Mouse (Mus musculus) lung, embryonic 15.5 days (tissue): ENCODE data around the gene Ctxn1. TPM values are rescaled to one million over a fixed set of nuclear protein-coding genes. Genes with fewer than 3 reads are reported as not detected.
A peak's percentile ranks its signal among the peaks of the same experiment; 100 is the strongest.
"Not testable (repeated sequence)": the region's sequence is repeated elsewhere in the genome, so short reads cannot be mapped to it uniquely, and the experiment has no call there.

Experiments
- ATAC-seq: fragments of 200-750 bp; cut with Nextera tagmentation; 2 replicates; pipeline ENCODE4 v1.8.0; 2017; ENCODE audit warnings: moderate number of reproducible peaks, borderline replicate concordance; ENCODE audit not compliant: low FRiP score, low TSS enrichment; ENCODE audit errors: extremely low read depth
- H3K27ac ChIP-seq: fragments of 300-500 bp; sonication (generic); 2 replicates; pipeline ENCODE4 v1.5.1; 2015; ENCODE audit warnings: moderate library complexity, mild to moderate bottlenecking, inconsistent platforms
- H3K27me3 ChIP-seq: fragments of 300-500 bp; sonication (generic); 2 replicates; pipeline ENCODE4 v1.6.1; 2015; ENCODE audit warnings: inconsistent platforms
- H3K36me3 ChIP-seq: fragments of 300-500 bp; sonication (generic); 2 replicates; pipeline ENCODE4 v1.6.1; 2015; ENCODE audit warnings: inconsistent platforms
- H3K4me1 ChIP-seq: fragments of 300-500 bp; sonication (generic); 2 replicates; pipeline ENCODE4 v1.6.1; 2015; ENCODE audit warnings: inconsistent platforms
- H3K4me2 ChIP-seq: fragments of 300-500 bp; sonication (generic); 2 replicates; pipeline ENCODE4 v1.6.1; 2015; ENCODE audit warnings: inconsistent platforms, mild to moderate bottlenecking, moderate library complexity
- H3K4me3 ChIP-seq: fragments of 300-500 bp; sonication (generic); 2 replicates; pipeline ENCODE4 v1.5.1; 2015; ENCODE audit warnings: mild to moderate bottlenecking, inconsistent platforms
- H3K9ac ChIP-seq: fragments of 300-500 bp; sonication (generic); 2 replicates; pipeline ENCODE4 v1.6.1; 2015; ENCODE audit warnings: inconsistent platforms
- H3K9me3 ChIP-seq: fragments of 300-500 bp; sonication (generic); 2 replicates; pipeline ENCODE4 v1.6.1; 2016; ENCODE audit warnings: inconsistent platforms
- whole genome bisulfite sequencing: fragments of 180-500 bp; shearing (Covaris S2); methylation state at CpG from one replicate; pipeline ENCODE4 v1.1.7; 2015; 5-methylcytosine and 5-hydroxymethylcytosine counted together
- polyA plus RNA-seq: library from polyadenylated mRNA; unstranded; fragments of >200 nt; fragmentation: Nextera tagmentation; extraction: Ambion mirVana; gene quantifications from 2 replicates; pipeline ENCODE4 v1.2.1, GENCODE M21; 2015

The Ctxn1 gene
- polyA plus RNA-seq, 1 experiment from 2014 or later, result 75.3 TPM

- ATAC-seq, result no peak
- Histone ChIP-seq H3K4me3 (no peak overlapping the region), H3K9me3 (no peaks in the 10 kb centered on the region), H3K4me1 (peaks cover 23% of the 10 kb centered on the region), H3K27ac (peak overlapping the region; percentile 57), H3K36me3 (peaks cover 63% of the 10 kb centered on the region), H3K4me2 (no peak overlapping the region), H3K27me3 (no peaks in the 10 kb centered on the region), H3K9ac (no peak overlapping the region)
- 77% methylated on average over 4 of the region's 4 CpGs for WGBS
Observed at GRCm38 (mm10) chr8:4259805-4260170, 714 bp upstream of the Ctxn1 start.

GRCm38 (mm10) chr8:4258678-4259077, 396 bp downstream of the Ctxn1 start:
- no peaks in the 10 kb centered on the region for H3K27me3 ChIP-seq
- peak overlapping the region; percentile 77 for H3K9ac ChIP-seq
- H3K36me3 ChIP-seq, result peaks cover 58% of the 10 kb centered on the region
- H3K9me3 ChIP-seq, result no peaks in the 10 kb centered on the region
- H3K27ac ChIP-seq, result peak overlapping the region; percentile 86
- H3K4me3 ChIP-seq, result peak overlapping the region; percentile 87
- 0% methylated on average over 31 of the region's 32 CpGs for WGBS
- H3K4me2 ChIP-seq, result peak overlapping the region; percentile 92
- H3K4me1 ChIP-seq, result peaks cover 32% of the 10 kb centered on the region
- ATAC-seq, result peak; percentile 75

DNA sequence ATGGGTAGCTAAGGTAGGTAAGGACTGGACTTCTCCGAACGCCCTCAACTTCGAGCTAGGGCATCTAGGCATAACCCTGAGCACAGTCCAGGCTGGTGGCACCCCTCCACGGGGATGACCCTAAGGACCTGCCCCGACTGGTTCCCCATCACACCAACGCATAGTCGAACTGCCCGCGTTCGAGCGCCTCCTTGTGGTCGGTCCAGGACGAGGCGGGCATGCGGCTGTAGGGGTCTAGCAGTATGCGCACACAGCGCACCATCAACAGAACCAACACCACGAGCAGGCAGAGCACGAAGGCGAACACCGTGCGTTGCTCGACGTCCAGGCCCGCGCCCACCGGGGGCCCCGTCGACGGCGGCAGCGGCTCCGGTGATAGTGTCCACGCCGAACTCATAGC, 841 bp downstream of the Ctxn1 start:
- Histone ChIP-seq H3K27me3 (no peaks in the 10 kb centered on the region), H3K9ac (peak overlapping the region; percentile 77), H3K9me3 (no peaks in the 10 kb centered on the region), H3K4me3 (peak overlapping the region; percentile 87), H3K27ac (peak overlapping the region; percentile 86), H3K4me2 (peak overlapping the region; percentile 92), H3K36me3 (peaks cover 54% of the 10 kb centered on the region), H3K4me1 (peaks cover 34% of the 10 kb centered on the region)
- WGBS, result under 1% methylated on average over 35 of the region's 35 CpGs
- ATAC-seq, result peak; percentile 54

DNA sequence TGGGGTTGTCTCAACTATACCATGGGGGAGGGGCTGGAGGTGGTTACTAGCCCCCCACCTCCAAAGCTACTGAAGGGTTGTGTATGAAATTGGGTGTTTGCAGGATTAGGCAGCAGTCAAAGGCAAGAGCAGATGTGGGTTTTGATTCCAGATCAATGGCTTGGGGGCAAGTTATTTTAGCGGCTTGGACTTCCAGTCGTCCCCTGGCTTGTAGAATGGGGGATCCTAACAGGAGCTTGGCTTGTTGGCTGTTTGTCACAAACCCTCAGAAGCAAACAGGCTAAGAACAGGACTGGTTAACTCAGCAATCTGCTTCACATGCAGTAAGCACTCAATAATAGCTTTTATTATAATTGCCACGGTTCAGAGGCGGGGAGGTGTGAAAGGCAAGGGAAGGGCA, 1.7 kb downstream of the Ctxn1 start:
- WGBS, result 83% methylated on average over 4 of the region's 4 CpGs
- Histone ChIP-seq H3K9ac (no peak overlapping the region), H3K27me3 (no peaks in the 10 kb centered on the region), H3K4me2 (peak overlapping the region; percentile 92), H3K27ac (no peak overlapping the region; the same call in 1 of the 2 replicates), H3K4me1 (peaks cover 38% of the 10 kb centered on the region), H3K4me3 (no peak overlapping the region), H3K9me3 (no peaks in the 10 kb centered on the region), H3K36me3 (peaks cover 46% of the 10 kb centered on the region)
- no peak for ATAC-seq

- H3K36me3 ChIP-seq, result peaks cover 42% of the 10 kb centered on the region
- WGBS, result 37% methylated on average over 4 of the region's 4 CpGs
- H3K4me1 ChIP-seq, result peaks cover 39% of the 10 kb centered on the region
- H3K4me2 ChIP-seq, result no peak overlapping the region
- no peaks in the 10 kb centered on the region for H3K27me3 ChIP-seq
- H3K27ac ChIP-seq, result peak overlapping the region; percentile 41
- ATAC-seq, result no peak
- no peak overlapping the region for H3K9ac ChIP-seq
- H3K9me3 ChIP-seq, result no peaks in the 10 kb centered on the region
- no peak overlapping the region for H3K4me3 ChIP-seq
Observed at GRCm38 (mm10) chr8:4256911-4257310, 2.2 kb downstream of the Ctxn1 start.

GRCm38 (mm10) chr8:4255471-4255870, 3.6 kb downstream of the Ctxn1 start:
- H3K4me3 ChIP-seq, H3K27me3 ChIP-seq, H3K9me3 ChIP-seq, ATAC-seq, H3K9ac ChIP-seq, H3K4me2 ChIP-seq, H3K27ac ChIP-seq: not testable (repeated sequence)
- 88% methylated on average over 7 of the region's 7 CpGs for WGBS
- Histone ChIP-seq H3K36me3 (peaks cover 29% of the 10 kb centered on the region), H3K4me1 (peaks cover 43% of the 10 kb centered on the region)

DNA sequence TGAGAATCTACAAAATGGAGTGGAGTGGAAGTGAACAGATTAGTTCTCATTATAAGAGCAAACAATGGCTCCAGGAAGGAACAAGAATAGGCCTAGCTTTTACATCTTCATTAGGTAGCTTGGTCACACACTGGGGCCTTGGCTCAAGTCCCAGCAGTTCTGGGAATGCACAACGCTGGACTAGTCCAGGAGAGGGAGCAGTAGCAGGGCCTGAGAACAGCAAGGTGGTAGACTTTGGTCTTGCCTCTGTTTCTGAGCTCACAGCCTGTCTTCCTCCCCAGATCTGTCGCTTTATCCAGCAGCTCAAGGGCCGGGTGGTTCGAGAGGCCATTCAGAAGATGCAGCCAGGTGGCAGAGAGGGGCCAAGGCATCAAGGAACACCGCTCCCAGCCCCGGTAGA, 5.1 kb downstream of the Ctxn1 start:
- peak overlapping the region; percentile 99 for H3K4me3 ChIP-seq
- ATAC-seq, result no peak
- H3K27me3 ChIP-seq, result no peaks in the 10 kb centered on the region
- H3K4me2 ChIP-seq, result peak overlapping the region; percentile 88
- H3K9me3 ChIP-seq, result no peaks in the 10 kb centered on the region
- H3K4me1 ChIP-seq, result peaks cover 43% of the 10 kb centered on the region
- H3K27ac ChIP-seq, result peak overlapping the region; percentile 92
- 59% methylated on average over 6 of the region's 6 CpGs for WGBS
- H3K9ac ChIP-seq, result 0 out of 2 replicates have a peak overlapping the region, but pooled peaks have one; percentile 19
- peaks cover 21% of the 10 kb centered on the region for H3K36me3 ChIP-seq

GRCm38 (mm10) chr8:4252934-4253841, 5.9 kb downstream of the Ctxn1 start, which contains the start of gene Snapc2:
Gene Snapc2, plus strand, starts transcription at chr8:4253080.
- H3K27ac ChIP-seq, result peak within 1 kb of the TSS; percentile 92
- peak within 1 kb of the TSS; percentile 96 for H3K9ac ChIP-seq
- no peaks in the 10 kb centered on the region for H3K9me3 ChIP-seq
- H3K4me3 ChIP-seq, result peak within 1 kb of the TSS; percentile 99
- H3K27me3 ChIP-seq, result no peaks in the 10 kb centered on the region
- ATAC-seq, result peak; percentile 92
- peaks cover 47% of the 10 kb centered on the region for H3K4me1 ChIP-seq
- peak within 1 kb of the TSS; percentile 88 for H3K4me2 ChIP-seq
- peaks cover 25% of the 10 kb centered on the region for H3K36me3 ChIP-seq
- under 1% methylated on average over 69 of the region's 69 CpGs for WGBS

GRCm38 (mm10) chr8:4252116-4252760, 6.8 kb downstream of the Ctxn1 start:
- no peaks in the 10 kb centered on the region for H3K27me3 ChIP-seq
- H3K4me1 ChIP-seq, result peaks cover 37% of the 10 kb centered on the region
- H3K36me3 ChIP-seq, result peaks cover 28% of the 10 kb centered on the region
- peak overlapping the region; percentile 88 for H3K4me2 ChIP-seq
- H3K4me3 ChIP-seq, result peak overlapping the region; percentile 99
- no peak for ATAC-seq
- H3K9me3 ChIP-seq, result no peaks in the 10 kb centered on the region
- peak overlapping the region; percentile 96 for H3K9ac ChIP-seq
- no peak overlapping the region; the same call in 1 of the 2 replicates for H3K27ac ChIP-seq
- 44% methylated on average over 8 of the region's 8 CpGs for WGBS

GRCm38 (mm10) chr8:4250306-4250970, 8.6 kb downstream of the Ctxn1 start:
- Histone ChIP-seq H3K9me3 (no peaks in the 10 kb centered on the region), H3K4me2 (no peak overlapping the region), H3K27ac (no peak overlapping the region), H3K27me3 (no peaks in the 10 kb centered on the region), H3K4me3 (no peak overlapping the region), H3K36me3 (peaks cover 34% of the 10 kb centered on the region), H3K9ac (no peak overlapping the region), H3K4me1 (peaks cover 30% of the 10 kb centered on the region)
- ATAC-seq, result no peak
- WGBS, result 39% methylated on average over 26 of the region's 26 CpGs

DNA sequence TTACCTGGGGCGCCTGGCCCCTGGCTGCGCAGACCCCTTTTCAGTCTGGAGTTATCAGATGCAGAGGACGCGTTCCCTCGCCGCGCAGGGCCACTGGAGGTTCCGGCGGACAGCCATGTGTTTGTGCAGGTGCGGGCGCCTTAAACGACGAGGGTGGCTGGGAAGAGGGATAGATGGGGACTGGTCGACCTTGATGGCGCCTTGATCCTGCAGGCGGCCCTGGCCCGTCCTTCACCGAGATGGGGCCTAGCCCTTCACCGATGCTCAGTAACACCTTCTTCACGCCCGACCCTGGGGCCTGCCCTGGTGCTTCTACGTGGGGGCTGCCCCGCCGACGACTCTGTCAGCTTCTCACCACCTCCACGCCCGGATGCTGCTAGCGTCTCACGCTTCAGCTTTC, 9.9 kb downstream of the Ctxn1 start:
- no peaks in the 10 kb centered on the region for H3K27me3 ChIP-seq
- H3K4me2 ChIP-seq, result no peak overlapping the region
- no peaks in the 10 kb centered on the region for H3K9me3 ChIP-seq
- peaks cover 36% of the 10 kb centered on the region for H3K36me3 ChIP-seq
- 11% methylated on average over 29 of the region's 29 CpGs for WGBS
- H3K27ac ChIP-seq, result no peak overlapping the region
- H3K4me1 ChIP-seq, result peaks cover 27% of the 10 kb centered on the region
- no peak overlapping the region for H3K4me3 ChIP-seq
- H3K9ac ChIP-seq, result 0 out of 2 replicates have a peak overlapping the region, but pooled peaks have one; percentile 6
- ATAC-seq, result no peak
